Mouse (Mus musculus) heart, embryonic 15.5 days (tissue): ENCODE measurements around the gene H2-Aa. TPM values are rescaled to one million over a fixed set of nuclear protein-coding genes. Genes with fewer than 3 reads are reported as not detected.

Experiments used
- ATAC-seq: fragments of 200-750 bp; cut with Nextera tagmentation; replicated peaks from 2 replicates; pipeline ENCODE4 v1.8.0; 2017; ENCODE audit warnings: low read depth, moderate TSS enrichment; ENCODE audit not compliant: insufficient number of reproducible peaks, insufficient read depth, low FRiP score
- H3K27ac ChIP-seq: fragments of 300-500 bp; sonication (generic); 2 replicates; pipeline ENCODE4 v1.5.1; 2015; ENCODE audit warnings: mild to moderate bottlenecking, inconsistent platforms
- H3K27me3 ChIP-seq: fragments of 300-500 bp; sonication (generic); 2 replicates; pipeline ENCODE4 v1.6.1; 2015; ENCODE audit warnings: inconsistent platforms
- H3K36me3 ChIP-seq: fragments of 300-500 bp; sonication (generic); 2 replicates; pipeline ENCODE4 v1.6.1; 2015; ENCODE audit warnings: mild to moderate bottlenecking, inconsistent platforms
- H3K4me1 ChIP-seq: fragments of 300-500 bp; sonication (generic); replicated peaks from 2 replicates; pipeline ENCODE4 v1.6.1; 2015; ENCODE audit warnings: inconsistent platforms
- H3K4me2 ChIP-seq: fragments of 300-500 bp; sonication (generic); 2 replicates; pipeline ENCODE4 v1.6.1; 2015; ENCODE audit warnings: inconsistent platforms, mild to moderate bottlenecking, moderate library complexity
- H3K4me3 ChIP-seq: fragments of 300-500 bp; sonication (generic); 2 replicates; pipeline ENCODE4 v1.5.1; 2015; ENCODE audit warnings: mild to moderate bottlenecking, inconsistent platforms
- H3K9ac ChIP-seq: fragments of 300-500 bp; sonication (generic); 2 replicates; pipeline ENCODE4 v1.6.1; 2015; ENCODE audit warnings: mild to moderate bottlenecking, inconsistent platforms
- H3K9me3 ChIP-seq: fragments of 300-500 bp; sonication (generic); replicated peaks from 2 replicates; pipeline ENCODE4 v1.6.1; 2016; ENCODE audit warnings: inconsistent platforms
- WGBS: fragments of 180-500 bp; shearing (Covaris S2); methylation state at CpG from one replicate; pipeline ENCODE4 v1.1.7; 2015; ENCODE audit warnings: mixed read lengths; 5-methylcytosine and 5-hydroxymethylcytosine counted together
- polyA plus RNA-seq: library from polyadenylated mRNA; unstranded; fragments of >200 nt; fragmentation: Nextera tagmentation; extraction: Ambion mirVana; gene quantifications from 2 replicates; pipeline ENCODE4 v1.2.1, GENCODE M21; 2015

H2-Aa gene
- polyA plus RNA-seq, 1 experiment from 2014 or later = 5.9 TPM

- no peak overlapping the region; the same call in 1 of the 2 replicates for H3K4me2 ChIP-seq
- no peaks in the 10 kb centered on the region for H3K9me3 ChIP-seq
- H3K4me1 ChIP-seq = no peaks in the 10 kb centered on the region
- no peaks in the 10 kb centered on the region for H3K36me3 ChIP-seq
- no peak overlapping the region for H3K9ac ChIP-seq
- H3K27me3 ChIP-seq = no peaks in the 10 kb centered on the region
- 46% methylated on average over 10 of the region's 10 CpGs for WGBS
- no peak for ATAC-seq
- no peak overlapping the region for H3K4me3 ChIP-seq
- H3K27ac ChIP-seq = peak overlapping the region; percentile 42; the same call in 1 of the 2 replicates
These were observed 48.0 kb downstream of the H2-Aa start for GRCm38 (mm10) chr17:34239601-34240041.

GRCm38 (mm10) chr17:34238706-34239105, 48.9 kb downstream of the H2-Aa start, which contains the start of gene H2-Ob:
H2-Ob (plus strand) TSS chr17:34238903.
- peak within 1 kb of the TSS; percentile 42; the same call in 1 of the 2 replicates for H3K27ac ChIP-seq
- ATAC-seq = no peak
- no peak within 1 kb of the TSS; the same call in 1 of the 2 replicates for H3K4me2 ChIP-seq
- WGBS = 59% methylated on average over 3 of the region's 3 CpGs
- no peaks in the 10 kb centered on the region for H3K27me3 ChIP-seq
- no peak within 1 kb of the TSS for H3K9ac ChIP-seq
- H3K9me3 ChIP-seq = no peaks in the 10 kb centered on the region
- no peaks in the 10 kb centered on the region for H3K4me1 ChIP-seq
- H3K4me3 ChIP-seq = no peak within 1 kb of the TSS
- H3K36me3 ChIP-seq = no peaks in the 10 kb centered on the region

GRCm38 (mm10) chr17:34237741-34238140, 49.9 kb downstream of the H2-Aa start:
- H3K27ac ChIP-seq = no peak overlapping the region
- H3K9me3 ChIP-seq = no peaks in the 10 kb centered on the region
- no peaks in the 10 kb centered on the region for H3K4me1 ChIP-seq
- 75% methylated on average over 3 of the region's 3 CpGs for WGBS
- no peak overlapping the region for H3K4me3 ChIP-seq
- no peak for ATAC-seq
- H3K4me2 ChIP-seq = no peak overlapping the region
- no peaks in the 10 kb centered on the region for H3K27me3 ChIP-seq
- H3K9ac ChIP-seq = no peak overlapping the region
- no peaks in the 10 kb centered on the region for H3K36me3 ChIP-seq

- 75% methylated on average over 5 of the region's 5 CpGs for WGBS
- H3K4me2 ChIP-seq = no peak overlapping the region
- ATAC-seq = no peak
- H3K9ac ChIP-seq = no peak overlapping the region
- no peak overlapping the region for H3K4me3 ChIP-seq
- no peak overlapping the region for H3K27ac ChIP-seq
- no peaks in the 10 kb centered on the region for H3K36me3 ChIP-seq
- H3K9me3 ChIP-seq = no peaks in the 10 kb centered on the region
- no peaks in the 10 kb centered on the region for H3K27me3 ChIP-seq
- H3K4me1 ChIP-seq = no peaks in the 10 kb centered on the region
These were observed 50.9 kb downstream of the H2-Aa start for GRCm38 (mm10) chr17:34236691-34237090.

- ATAC-seq = no peak
- WGBS = 49% methylated on average over 9 of the region's 9 CpGs
- Histone ChIP-seq H3K36me3 (no peaks in the 10 kb centered on the region), H3K9ac (no peak overlapping the region), H3K9me3 (no peaks in the 10 kb centered on the region), H3K4me1 (no peaks in the 10 kb centered on the region), H3K4me2 (no peak overlapping the region), H3K27ac (no peak overlapping the region), H3K4me3 (no peak overlapping the region), H3K27me3 (no peaks in the 10 kb centered on the region)
These were observed 52.7 kb downstream of the H2-Aa start for GRCm38 (mm10) chr17:34234926-34235325.

Other genes with a start within 250 kb of the H2-Aa start
- 1.3 and 4.6 TPM in 2 replicates for gene Col11a2, start 248.4 kb downstream of the H2-Aa start, polyA plus RNA-seq
- 0.29 and 0.94 TPM in 2 replicates for gene H2-Oa, start 195.5 kb downstream of the H2-Aa start, polyA plus RNA-seq
- gene H2-DMa, start 168.3 kb downstream of the H2-Aa start, polyA plus RNA-seq = 6.0 and 13.6 TPM in 2 replicates
- gene Brd2, start 165.2 kb downstream of the H2-Aa start, polyA plus RNA-seq = 59.0 and 77.7 TPM in 2 replicates
- 0.69 and 2.5 TPM in 2 replicates for gene H2-DMb2, start 144.5 kb downstream of the H2-Aa start, polyA plus RNA-seq
- gene H2-DMb1, start 134.8 kb downstream of the H2-Aa start, polyA plus RNA-seq = 0.34 and 3.2 TPM in 2 replicates
- 2.4 and 8.0 TPM in 2 replicates for gene Tap1, start 100.3 kb downstream of the H2-Aa start, polyA plus RNA-seq
- 3.1 and 22.4 TPM in 2 replicates for gene Psmb9, start 100.1 kb downstream of the H2-Aa start, polyA plus RNA-seq
- gene Psmb8, start 90.1 kb downstream of the H2-Aa start, polyA plus RNA-seq = 6.3 and 50.4 TPM in 2 replicates
- 5.3 and 13.7 TPM in 2 replicates for gene Tap2, start 84.3 kb downstream of the H2-Aa start, polyA plus RNA-seq
- gene H2-Ob, start 48.9 kb downstream of the H2-Aa start, polyA plus RNA-seq = 0.14 and 0.30 TPM in 2 replicates
- gene H2-Ab1, start 30.1 kb downstream of the H2-Aa start, polyA plus RNA-seq = 16.2 and 120 TPM in 2 replicates
- 5.6 and 28.9 TPM in 2 replicates for gene H2-Eb1, start 18.0 kb upstream of the H2-Aa start, polyA plus RNA-seq
- gene H2-Eb2, start 37.8 kb upstream of the H2-Aa start, polyA plus RNA-seq = 0.11 TPM in 1 of 2 replicates, not detected in the other
- gene Btnl2, start 67.0 kb upstream of the H2-Aa start, polyA plus RNA-seq = 0.09 TPM in 1 of 2 replicates, not detected in the other
- not detected in 2 replicates for gene Btnl1, start 89.3 kb upstream of the H2-Aa start, polyA plus RNA-seq
- 0.20 TPM in 1 of 2 replicates, not detected in the other for gene BC051142, start 111.0 kb upstream of the H2-Aa start, polyA plus RNA-seq
- gene Btnl4, start 189.5 kb upstream of the H2-Aa start, polyA plus RNA-seq = not detected in 2 replicates
- not detected in 2 replicates for gene Btnl6, start 229.5 kb upstream of the H2-Aa start, polyA plus RNA-seq